Mouse (Mus musculus): ENCODE results near the gene Ms4a6c. TPM values are rescaled to one million over a fixed set of nuclear protein-coding genes. Genes with fewer than 3 reads are reported as not detected.
"Not testable (repeated sequence)": the region's sequence is repeated elsewhere in the genome, so short reads cannot be mapped to it uniquely, and the experiment has no call there.

Ms4a6c gene
- polyA plus RNA-seq, 2 experiments, result 6.8 to 7.2 TPM

- WGBS, result 63% methylated on average over 4 of the region's 4 CpGs
These were observed 22.4 kb downstream of the Ms4a6c start for GRCm38 (mm10) chr19:11491406-11492189.

GRCm38 (mm10) chr19:11492671-11493070 is 23.5 kb downstream of the Ms4a6c start:
- ATAC-seq (ENCODE audit: low FRiP score, low read depth) (no peak), DNase-seq (ENCODE audit: low spot score) (no peak)
- H3K9ac ChIP-seq (ENCODE audit: low read depth, low read length, severe bottlenecking), result no peak overlapping the region
- no peak overlapping the region for H3K27ac ChIP-seq (replicated peaks; ENCODE audit: low read depth, low read length)
- no peaks in the 10 kb centered on the region for H3K36me3 ChIP-seq (ENCODE audit: control insufficient read depth, insufficient read depth, low read length)
- no peak overlapping the region for H3K4me3 ChIP-seq (replicated peaks; ENCODE audit: low read length)
- no peaks in the 10 kb centered on the region for H3K27me3 ChIP-seq (ENCODE audit: control insufficient read depth, insufficient read depth, low read length)
- no peaks in the 10 kb centered on the region for H3K9me3 ChIP-seq (ENCODE audit: control insufficient read depth, low read length)
- no peak overlapping the region for H3K4me2 ChIP-seq (replicated peaks; ENCODE audit: low read depth, low read length, severe bottlenecking)
- TF ChIP-seq POLR2A (IDR thresholded peaks at IDR 0.05; ENCODE audit: borderline replicate concordance, extremely low read depth, insufficient read depth, insufficient read length), result no peak
- 68% methylated on average over 1 of the region's 1 CpGs for WGBS
- H3K4me1 ChIP-seq (ENCODE audit: control insufficient read depth, insufficient read depth, low read length), result no peaks in the 10 kb centered on the region

More at GRCm38 (mm10) chr19:11491406-11492189, 22.4 kb downstream of the Ms4a6c start:
- no peaks in the 10 kb centered on the region for H3K4me1 ChIP-seq (ENCODE audit: control insufficient read depth, insufficient read depth, low read length)
- H3K27ac ChIP-seq (replicated peaks; ENCODE audit: low read depth, low read length), result no peak overlapping the region
- no peaks in the 10 kb centered on the region for H3K9me3 ChIP-seq (ENCODE audit: control insufficient read depth, low read length)
- TF ChIP-seq POLR2A (IDR thresholded peaks at IDR 0.05; ENCODE audit: borderline replicate concordance, extremely low read depth, insufficient read depth, insufficient read length), result no peak
- H3K36me3 ChIP-seq (ENCODE audit: control insufficient read depth, insufficient read depth, low read length), result no peaks in the 10 kb centered on the region
- ATAC-seq (ENCODE audit: low FRiP score, low read depth), result no peak
- DNase-seq (ENCODE audit: low spot score), result no peak
- H3K9ac ChIP-seq (ENCODE audit: low read depth, low read length, severe bottlenecking), result no peak overlapping the region
- H3K27me3 ChIP-seq (ENCODE audit: control insufficient read depth, insufficient read depth, low read length), result no peaks in the 10 kb centered on the region
- H3K4me3 ChIP-seq (replicated peaks; ENCODE audit: low read length), result no peak overlapping the region
- no peak overlapping the region for H3K4me2 ChIP-seq (replicated peaks; ENCODE audit: low read depth, low read length, severe bottlenecking)

GRCm38 (mm10) chr19:11494519-11494918 is 25.4 kb downstream of the Ms4a6c start:
- Histone ChIP-seq H3K4me2 (replicated peaks; ENCODE audit: low read depth, low read length, severe bottlenecking) (no peak overlapping the region), H3K9ac (ENCODE audit: low read depth, low read length, severe bottlenecking) (no peak overlapping the region), H3K36me3 (ENCODE audit: control insufficient read depth, insufficient read depth, low read length) (no peaks in the 10 kb centered on the region), H3K4me1 (ENCODE audit: control insufficient read depth, insufficient read depth, low read length) (no peaks in the 10 kb centered on the region), H3K9me3 (ENCODE audit: control insufficient read depth, low read length) (no peaks in the 10 kb centered on the region), H3K27ac (replicated peaks; ENCODE audit: low read depth, low read length) (no peak overlapping the region), H3K4me3 (replicated peaks; ENCODE audit: low read length) (no peak overlapping the region), H3K27me3 (ENCODE audit: control insufficient read depth, insufficient read depth, low read length) (no peaks in the 10 kb centered on the region)
- no peak for TF ChIP-seq POLR2A (IDR thresholded peaks at IDR 0.05; ENCODE audit: borderline replicate concordance, extremely low read depth, insufficient read depth, insufficient read length)
- DNase-seq (ENCODE audit: low spot score) (no peak), ATAC-seq (ENCODE audit: low FRiP score, low read depth) (no peak)
- 85% methylated on average over 3 of the region's 3 CpGs for WGBS

GRCm38 (mm10) chr19:11496361-11496760 is 27.2 kb downstream of the Ms4a6c start:
- Histone ChIP-seq H3K9ac (ENCODE audit: low read depth, low read length, severe bottlenecking) (no peak overlapping the region), H3K4me1 (ENCODE audit: control insufficient read depth, insufficient read depth, low read length) (no peaks in the 10 kb centered on the region), H3K27ac (replicated peaks; ENCODE audit: low read depth, low read length) (no peak overlapping the region), H3K4me3 (replicated peaks; ENCODE audit: low read length) (no peak overlapping the region), H3K9me3 (ENCODE audit: control insufficient read depth, low read length) (no peaks in the 10 kb centered on the region), H3K36me3 (ENCODE audit: control insufficient read depth, insufficient read depth, low read length) (no peaks in the 10 kb centered on the region), H3K27me3 (ENCODE audit: control insufficient read depth, insufficient read depth, low read length) (no peaks in the 10 kb centered on the region), H3K4me2 (replicated peaks; ENCODE audit: low read depth, low read length, severe bottlenecking) (no peak overlapping the region)
- DNase-seq (ENCODE audit: low spot score) (no peak), ATAC-seq (ENCODE audit: low FRiP score, low read depth) (no peak)
- WGBS, result 81% methylated on average over 6 of the region's 6 CpGs
- TF ChIP-seq POLR2A (IDR thresholded peaks at IDR 0.05; ENCODE audit: borderline replicate concordance, extremely low read depth, insufficient read depth, insufficient read length), result no peak

DNA sequence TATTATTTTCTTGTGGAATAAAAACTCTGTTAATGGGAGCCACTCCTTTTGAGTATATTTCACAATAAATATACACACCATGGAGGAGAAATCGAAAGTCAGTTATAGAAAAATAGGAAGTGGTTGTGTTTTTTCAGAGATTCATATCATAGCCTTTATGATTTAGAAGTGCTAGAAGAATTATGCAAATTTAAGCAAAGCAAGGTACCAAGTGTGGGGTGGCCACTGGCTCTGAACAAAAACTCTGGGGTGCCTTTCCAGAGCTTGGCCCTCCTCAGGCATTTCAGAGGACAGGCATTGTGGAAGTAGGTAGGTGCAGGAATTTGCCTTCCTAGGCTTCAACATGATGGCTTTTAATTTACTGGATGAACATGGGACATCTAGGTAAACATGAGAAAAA is 28.1 kb downstream of the Ms4a6c start:
- DNase-seq (ENCODE audit: low spot score); H3K27me3 ChIP-seq (ENCODE audit: control insufficient read depth, insufficient read depth, low read length); H3K4me1 ChIP-seq (ENCODE audit: control insufficient read depth, insufficient read depth, low read length); H3K36me3 ChIP-seq (ENCODE audit: control insufficient read depth, insufficient read depth, low read length); H3K4me3 ChIP-seq (replicated peaks; ENCODE audit: low read length); H3K9me3 ChIP-seq (ENCODE audit: control insufficient read depth, low read length); H3K4me2 ChIP-seq (replicated peaks; ENCODE audit: low read depth, low read length, severe bottlenecking); H3K9ac ChIP-seq (ENCODE audit: low read depth, low read length, severe bottlenecking); H3K27ac ChIP-seq (replicated peaks; ENCODE audit: low read depth, low read length); ATAC-seq (ENCODE audit: low FRiP score, low read depth): not testable (repeated sequence)
- WGBS, result 78% methylated on average over 1 of the region's 1 CpGs

Data from limb, embryonic 14.5 days (tissue).